In the genomic region with DNA sequence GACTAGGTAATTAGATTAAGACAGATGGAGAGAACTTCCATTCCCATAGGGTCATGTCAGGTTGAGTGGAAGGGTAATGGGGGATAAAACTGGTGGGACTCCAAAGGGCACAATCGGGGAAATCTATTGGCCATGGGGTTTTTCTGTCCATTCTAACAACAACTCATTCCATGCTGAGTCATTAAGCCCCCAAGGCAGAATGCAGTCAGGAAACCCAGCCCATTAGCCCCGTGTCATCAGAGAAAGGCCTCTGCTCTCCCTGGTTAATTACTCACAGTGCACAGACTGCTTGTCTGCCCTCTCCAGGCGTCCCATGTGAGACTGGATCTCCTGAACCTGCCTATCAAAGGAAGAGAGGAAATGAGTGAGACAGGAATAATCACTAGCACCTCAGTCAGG, we compare ENCODE assay signal across 20 mouse cellular contexts. TPM values are rescaled to one million over a fixed set of nuclear protein-coding genes. Genes with fewer than 3 reads are reported as not detected.
DNase-seq lines count a peak whose midpoint lies in the region; ATAC-seq lines count a peak whose summit lies in the region.
"Had no signal": no experiment of that assay in that cellular context is flagged by ENCODE, and none has a peak within 500 bp of the region (broad histone marks: within the 10 kb centered on the region; RNA-seq: fewer than 3 reads in every experiment).

No protein-coding gene starts in this region.

- peak; percentile 39; the same call in 1 of the 2 replicates for ATAC-seq in kidney, embryonic 14.5 days (ENCODE audit: low FRiP score, low TSS enrichment)
- ATAC-seq in kidney, embryonic 15.5 days (replicated peaks; ENCODE audit: low FRiP score), result no peak
- ATAC-seq in granulocyte monocyte progenitor cell, adult 5-6 weeks (replicated peaks; ENCODE audit: poor library complexity, severe bottlenecking), result peak; percentile 13; the same call in 1 of the 2 replicates
- ATAC-seq in erythroid progenitor cell, adult 5-6 weeks (replicated peaks; ENCODE audit: low FRiP score, poor library complexity, severe bottlenecking), result no peak

- H3K4me2 ChIP-seq in kidney, embryonic 14.5 days (replicated peaks; ENCODE audit: low read depth, low read length), result no peak overlapping the region
- no peak overlapping the region for H3K4me2 ChIP-seq in kidney, embryonic 15.5 days
- H3K4me2 ChIP-seq: embryonic facial prominence, embryonic 12.5 days had no signal

- peak overlapping the region; percentile 75 for H3K27ac ChIP-seq in heart, embryonic 10.5 days
- H3K27ac ChIP-seq in kidney, embryonic 14.5 days (ENCODE audit: low read depth, low read length), result no peak overlapping the region
- no peak overlapping the region for H3K27ac ChIP-seq in kidney, embryonic 15.5 days
- H3K27ac ChIP-seq: embryonic facial prominence, embryonic 12.5 days had no signal

- H3K27me3 ChIP-seq in heart, embryonic 10.5 days (ENCODE audit: insufficient read depth, poor library complexity, severe bottlenecking), result no peaks in the 10 kb centered on the region
- H3K27me3 ChIP-seq in kidney, embryonic 14.5 days (ENCODE audit: control insufficient read depth, insufficient read depth, low read length), result no peaks in the 10 kb centered on the region
- H3K27me3 ChIP-seq in kidney, embryonic 15.5 days, result no peaks in the 10 kb centered on the region
- H3K27me3 ChIP-seq: embryonic facial prominence, embryonic 12.5 days had no signal

- WGBS in heart, embryonic 10.5 days, result 31% methylated on average over 3 of the region's 3 CpGs
- 31% methylated on average over 3 of the region's 3 CpGs for WGBS in kidney, embryonic 14.5 days
- 15% methylated on average over 3 of the region's 3 CpGs for WGBS in kidney, embryonic 15.5 days

- no peak for DNase-seq in heart, embryonic 10.5 days (ENCODE audit: low spot score)
- no peak for DNase-seq in heart, adult 11 months
- DNase-seq in NIH3T3 (ENCODE audit: low read depth), result peak; percentile 43
- no peak for DNase-seq in urinary bladder, postnatal 14 days (ENCODE audit: low spot score)
- DNase-seq: cerebellum, adult 9-10 months; kidney, postnatal 10 days; lung, postnatal 36 days; right cerebral cortex, postnatal 14 days had no signal

- H3K4me1 ChIP-seq in heart, embryonic 10.5 days, result peaks cover 59% of the 10 kb centered on the region
- peaks cover 5% of the 10 kb centered on the region; the same call in 1 of the 2 replicates for H3K4me1 ChIP-seq in kidney, embryonic 14.5 days (ENCODE audit: control insufficient read depth, insufficient read depth, low read length)
- peaks cover 19% of the 10 kb centered on the region for H3K4me1 ChIP-seq in kidney, embryonic 15.5 days
- H3K4me1 ChIP-seq: embryonic facial prominence, embryonic 12.5 days had no signal

- no peak overlapping the region for H3K9ac ChIP-seq in kidney, embryonic 14.5 days (ENCODE audit: low read depth, low read length)
- no peak overlapping the region for H3K9ac ChIP-seq in kidney, embryonic 15.5 days
- H3K9ac ChIP-seq: embryonic facial prominence, embryonic 12.5 days had no signal

- no peaks in the 10 kb centered on the region for H3K9me3 ChIP-seq in heart, embryonic 10.5 days
- H3K9me3 ChIP-seq in kidney, embryonic 14.5 days (ENCODE audit: control insufficient read depth, low read length), result no peaks in the 10 kb centered on the region
- H3K9me3 ChIP-seq in kidney, embryonic 15.5 days (replicated peaks), result no peaks in the 10 kb centered on the region
- H3K9me3 ChIP-seq: embryonic facial prominence, embryonic 12.5 days had no signal

- H3K4me3 ChIP-seq in heart, embryonic 10.5 days, result no peak overlapping the region
- H3K4me3 ChIP-seq in kidney, embryonic 14.5 days (ENCODE audit: low read length), result no peak overlapping the region
- H3K4me3 ChIP-seq in kidney, embryonic 15.5 days (replicated peaks), result no peak overlapping the region
- H3K4me3 ChIP-seq: embryonic facial prominence, embryonic 12.5 days had no signal

- peaks cover 36% of the 10 kb centered on the region for H3K36me3 ChIP-seq in heart, embryonic 10.5 days
- H3K36me3 ChIP-seq in kidney, embryonic 14.5 days (ENCODE audit: control insufficient read depth, insufficient read depth, low read length), result peaks cover 42% of the 10 kb centered on the region
- H3K36me3 ChIP-seq in kidney, embryonic 15.5 days, result peaks cover 50% of the 10 kb centered on the region

RNA-seq across cellular contexts. Expression of gene Gosr2, which starts 8.7 kb away (rescaled TPM):
- polyA plus RNA-seq in heart, embryonic 10.5 days (2016; fragmentation: Nextera tagmentation; extraction: Ambion mirVana), result 80.1 and 86.4 TPM in 2 replicates
- polyA plus RNA-seq in kidney, embryonic 14.5 days (2014; fragmentation: Nextera tagmentation; extraction: Ambion mirVana), result 46.7 and 82.7 TPM in 2 replicates
- 80.4 and 83.9 TPM in 2 replicates for polyA plus RNA-seq in kidney, embryonic 15.5 days (2015; fragmentation: Nextera tagmentation; extraction: Ambion mirVana)
- 48.8 and 57.1 TPM in 2 replicates for total RNA-seq in granulocyte monocyte progenitor cell, adult 5-6 weeks (2014; fragmentation: Nextera tagmentation)
- 46.3 and 51.3 TPM in 2 replicates for total RNA-seq in granulocyte monocyte progenitor cell, adult 5-6 weeks (2017)
- total RNA-seq in erythroid progenitor cell, adult 5-6 weeks (2015; ENCODE audit: low replicate concordance), result 13.0 and 16.3 TPM in 2 replicates
- total RNA-seq in erythroid progenitor cell, adult 5-6 weeks (2017; ENCODE audit: low replicate concordance), result 14.8 and 15.2 TPM in 2 replicates

RNA-seq across cellular contexts. Expression of gene Rprml, which starts 39.6 kb away (rescaled TPM):
- 0.48 TPM in 1 of 2 replicates, not detected in the other for polyA plus RNA-seq in heart, embryonic 10.5 days (2016; fragmentation: Nextera tagmentation; extraction: Ambion mirVana)
- not detected in 2 replicates for polyA plus RNA-seq in kidney, embryonic 14.5 days (2014; fragmentation: Nextera tagmentation; extraction: Ambion mirVana)
- polyA plus RNA-seq in kidney, embryonic 15.5 days (2015; fragmentation: Nextera tagmentation; extraction: Ambion mirVana), result not detected in 2 replicates
- not detected in 2 replicates for total RNA-seq in granulocyte monocyte progenitor cell, adult 5-6 weeks (2014; fragmentation: Nextera tagmentation)
- total RNA-seq in granulocyte monocyte progenitor cell, adult 5-6 weeks (2017), result not detected in 2 replicates
- not detected in 2 replicates for total RNA-seq in erythroid progenitor cell, adult 5-6 weeks (2015; ENCODE audit: low replicate concordance)
- total RNA-seq in erythroid progenitor cell, adult 5-6 weeks (2017; ENCODE audit: low replicate concordance), result not detected in 2 replicates
- total RNA-seq: hematopoietic stem cell, adult 5-6 weeks had no signal
- polyA plus RNA-seq: C2C12; forebrain, embryonic 11.5 days; liver, embryonic 16.5 days; stomach, embryonic 14.5 days had no signal

RNA-seq across cellular contexts. Expression of gene Lyzl6, which starts 50.3 kb away (rescaled TPM):
- not detected in 2 replicates for polyA plus RNA-seq in heart, embryonic 10.5 days (2016; fragmentation: Nextera tagmentation; extraction: Ambion mirVana)
- polyA plus RNA-seq in kidney, embryonic 14.5 days (2014; fragmentation: Nextera tagmentation; extraction: Ambion mirVana), result not detected in 2 replicates
- polyA plus RNA-seq in kidney, embryonic 15.5 days (2015; fragmentation: Nextera tagmentation; extraction: Ambion mirVana), result not detected in 2 replicates
- total RNA-seq in granulocyte monocyte progenitor cell, adult 5-6 weeks (2014; fragmentation: Nextera tagmentation), result not detected in 2 replicates
- total RNA-seq in granulocyte monocyte progenitor cell, adult 5-6 weeks (2017), result not detected in 2 replicates
- total RNA-seq in erythroid progenitor cell, adult 5-6 weeks (2015; ENCODE audit: low replicate concordance), result not detected in 2 replicates
- total RNA-seq in erythroid progenitor cell, adult 5-6 weeks (2017; ENCODE audit: low replicate concordance), result not detected in 2 replicates
- total RNA-seq: hematopoietic stem cell, adult 5-6 weeks; layer of hippocampus, postnatal 10 days; left cerebral cortex, postnatal 36 days had no signal
- polyA plus RNA-seq: C2C12; embryonic facial prominence, embryonic 12.5 days; forebrain, embryonic 11.5 days; liver, embryonic 16.5 days; stomach, embryonic 14.5 days had no signal

Comparison
In these comparisons a context has a peak if more than half of its experiments do, and no peak if none do; other contexts are left out.
1. ATAC-seq: peak in kidney, embryonic 14.5 days (single experiment) and granulocyte monocyte progenitor cell, adult 5-6 weeks (single experiment); none in kidney, embryonic 15.5 days (single experiment) and erythroid progenitor cell, adult 5-6 weeks (single experiment).